Mouse (Mus musculus): Measurements from ENCODE around the gene C730034F03Rik.

DNA sequence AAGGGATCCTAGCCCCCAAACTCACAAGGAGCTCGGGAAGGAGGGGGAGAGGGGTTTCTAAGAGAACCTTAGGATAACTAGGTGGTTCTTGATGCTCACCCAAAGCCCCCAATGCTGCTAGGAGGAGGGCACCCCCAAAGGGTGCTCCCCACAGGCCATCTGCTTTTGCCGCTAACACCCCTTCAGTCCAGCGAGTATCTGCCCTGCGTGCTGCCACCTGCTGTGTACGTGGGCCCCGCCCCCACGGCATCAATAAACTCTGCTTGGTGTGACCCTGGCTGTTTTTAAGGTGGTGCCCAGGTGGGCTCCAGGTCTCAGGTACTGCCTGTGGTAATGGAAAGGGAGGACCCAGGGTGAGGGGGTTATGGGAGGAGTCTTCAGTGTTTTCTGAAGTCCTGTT, 32.8 kb downstream of the C730034F03Rik start:
- TF ChIP-seq CTCF (IDR thresholded peaks at IDR 0.05; ENCODE audit: insufficient read depth, low read length) (no peak), POLR2A (IDR thresholded peaks at IDR 0.05; ENCODE audit: borderline replicate concordance, extremely low read depth, low read depth, low read length) (no peak)
